Mouse (Mus musculus): Measurements from ENCODE around the gene Tanc1.

- no peak for TF ChIP-seq CTCF (IDR thresholded peaks at IDR 0.05; ENCODE audit: borderline replicate concordance, extremely low read depth, insufficient read depth, insufficient read length)
- TF ChIP-seq POLR2A (IDR thresholded peaks at IDR 0.05; ENCODE audit: borderline replicate concordance, extremely low read depth, insufficient read depth, insufficient read length, poor library complexity, severe bottlenecking), result no peak
Measured at GRCm38 (mm10) chr2:59710771-59711170, 98.9 kb downstream of the Tanc1 start.

Data from brain, embryonic 14.5 days (tissue).